23 mouse cellular contexts compared by ENCODE assay signal in genomic region chr15:98573293-98573692, GRCm38 (mm10). TPM values are rescaled to one million over a fixed set of nuclear protein-coding genes. Genes with fewer than 3 reads are reported as not detected.
DNase-seq lines count a peak whose midpoint lies in the region; TF ChIP-seq lines count a peak whose summit lies in the region.
"Had no signal": no experiment of that assay in that cellular context is flagged by ENCODE, and none has a peak within 500 bp of the region (broad histone marks: within the 10 kb centered on the region; RNA-seq: fewer than 3 reads in every experiment).

No protein-coding gene starts in this region.

- no peak overlapping the region for H3K27ac ChIP-seq in heart, embryonic 10.5 days
- no peak overlapping the region for H3K27ac ChIP-seq in testis, adult 2 months (ENCODE audit: control insufficient read depth, insufficient read depth, low read depth, low read length)

- TF ChIP-seq CTCF in testis, adult 2 months (IDR thresholded peaks at IDR 0.05; ENCODE audit: control insufficient read depth, insufficient read depth, insufficient replicate concordance, low read depth, low read length): no peak

- H3K4me1 ChIP-seq in heart, embryonic 10.5 days: peaks cover 8% of the 10 kb centered on the region
- peaks cover 10% of the 10 kb centered on the region for H3K4me1 ChIP-seq in testis, adult 2 months (ENCODE audit: control insufficient read depth, insufficient read depth, low read length)

- TF ChIP-seq POLR2A in testis, adult 2 months (IDR thresholded peaks at IDR 0.05; ENCODE audit: control insufficient read depth, low read depth, low read length): no peak

- 75% methylated on average over 4 of the region's 4 CpGs for WGBS in heart, embryonic 10.5 days

- no peaks in the 10 kb centered on the region for H3K9me3 ChIP-seq in heart, embryonic 10.5 days
- H3K9me3 ChIP-seq: G1E had no signal

- DNase-seq in heart, adult 11 months: peak; percentile 83
- DNase-seq in heart, adult 18-20 months: no peak
- DNase-seq in heart, embryonic 10.5 days (ENCODE audit: low spot score): peak; percentile 67
- DNase-seq in heart, adult 9 months (ENCODE audit: low spot score in 2 of 2): no peak
- DNase-seq in testis, postnatal 14 days (ENCODE audit: low spot score): no peak
- DNase-seq: adrenal gland, adult 2 months; adrenal gland, adult 8-10 months; adrenal gland, postnatal 10 days; adrenal gland, postnatal 14 days; adrenal gland, postnatal 25 days; adrenal gland, postnatal 36 days; B cell, adult 2 months; cerebellum, adult 11 months; cerebellum, adult 11-12 months; cerebellum, adult 18-20 months had no signal

- no peaks in the 10 kb centered on the region for H3K27me3 ChIP-seq in heart, embryonic 10.5 days (ENCODE audit: insufficient read depth, poor library complexity, severe bottlenecking)
- no peaks in the 10 kb centered on the region for H3K27me3 ChIP-seq in testis, adult 2 months (ENCODE audit: control insufficient read depth, insufficient read depth, low read length)
- H3K27me3 ChIP-seq: Patski had no signal

- no peaks in the 10 kb centered on the region for H3K36me3 ChIP-seq in heart, embryonic 10.5 days
- no peaks in the 10 kb centered on the region for H3K36me3 ChIP-seq in testis, adult 2 months (ENCODE audit: control insufficient read depth, insufficient read depth, low read length)

- H3K4me3 ChIP-seq in heart, embryonic 10.5 days: no peak overlapping the region
- H3K4me3 ChIP-seq in testis, adult 2 months (ENCODE audit: control insufficient read depth, low read depth, low read length): peak overlapping the region; percentile 46

RNA-seq across cellular contexts. Expression of gene 4930415O20Rik, which starts 2.5 kb away (rescaled TPM):
- 1 to 10 TPM; 2.5 to 2.8 TPM for total RNA-seq in heart, adult 18-20 months (2021)
- polyA plus RNA-seq in heart, embryonic 10.5 days (2016; fragmentation: Nextera tagmentation; extraction: Ambion mirVana): 0.43 TPM in 1 of 2 replicates, not detected in the other
- 88.1 and 104 TPM in 2 replicates for polyA plus RNA-seq in testis, adult 2 months (2012; rRNA removed)
- total RNA-seq: adrenal gland, adult 8-10 months; adrenal gland, postnatal 25 days; CH12.LX; ES-E14; G1E had no signal
- polyA plus RNA-seq: activated CD4-positive, CD25-positive, alpha-beta regulatory T cell, adult 4 months; brain, embryonic 14.5 days; CD4-positive, CD25-positive, alpha-beta regulatory T cell, adult 4 months; G1E had no signal

RNA-seq across cellular contexts. Expression of gene Ccnt1, which starts 2.6 kb away (rescaled TPM):
- 10 to 100 TPM; 26.3 to 31.2 TPM for total RNA-seq in heart, adult 18-20 months (2021)
- 42.8 and 53.0 TPM in 2 replicates for polyA plus RNA-seq in heart, embryonic 10.5 days (2016; fragmentation: Nextera tagmentation; extraction: Ambion mirVana)
- 11.4 and 15.1 TPM in 2 replicates for polyA plus RNA-seq in testis, adult 2 months (2012; rRNA removed)

RNA-seq across cellular contexts. Expression of gene Adcy6, which starts 36.6 kb away (rescaled TPM):
- total RNA-seq in heart, adult 18-20 months (2021): 100 to 1,000 TPM; 141 to 148 TPM
- 25.5 and 33.5 TPM in 2 replicates for polyA plus RNA-seq in heart, embryonic 10.5 days (2016; fragmentation: Nextera tagmentation; extraction: Ambion mirVana)
- polyA plus RNA-seq in testis, adult 2 months (2012; rRNA removed): 15.0 and 18.8 TPM in 2 replicates
- polyA plus RNA-seq: G1E had no signal

RNA-seq across cellular contexts. Expression of gene Kansl2, which starts 39.2 kb away (rescaled TPM):
- total RNA-seq in heart, adult 18-20 months (2021): 10 to 100 TPM; 73.5 to 85.8 TPM
- 91.7 and 127 TPM in 2 replicates for polyA plus RNA-seq in heart, embryonic 10.5 days (2016; fragmentation: Nextera tagmentation; extraction: Ambion mirVana)
- 19.8 and 20.1 TPM in 2 replicates for polyA plus RNA-seq in testis, adult 2 months (2012; rRNA removed)

RNA-seq across cellular contexts. Expression of gene Cacnb3, which starts 57.3 kb away (rescaled TPM):
- 1 to 10 TPM; 2.7 to 3.3 TPM for total RNA-seq in heart, adult 18-20 months (2021)
- polyA plus RNA-seq in heart, embryonic 10.5 days (2016; fragmentation: Nextera tagmentation; extraction: Ambion mirVana): 9.9 and 23.3 TPM in 2 replicates
- polyA plus RNA-seq in testis, adult 2 months (2012; rRNA removed): 3.1 and 3.2 TPM in 2 replicates
- polyA plus RNA-seq: CD4-positive, CD25-positive, alpha-beta regulatory T cell, adult 4 months had no signal

Comparison
In these comparisons a context has a peak if more than half of its experiments do, and no peak if none do; other contexts are left out.
1. DNase-seq: peak in heart, adult 11 months (single experiment) and heart, embryonic 10.5 days (single experiment); none in heart, adult 18-20 months (0 of 2), heart, adult 9 months (0 of 2) and testis, postnatal 14 days (single experiment).
2. RNA of gene 4930415O20Rik, which starts 2.5 kb away (polyA plus RNA-seq): 88.1 to 104 TPM in testis, adult 2 months; 0.43 TPM in heart, embryonic 10.5 days; every median in the first group is over 10 times any median in the second.